Mouse (Mus musculus) left cerebral cortex, adult 18-20 months (tissue): ENCODE results near the gene Mnt. TPM values are rescaled to one million over a fixed set of nuclear protein-coding genes. Genes with fewer than 3 reads are reported as not detected.

Source experiments
- microRNA-seq, 2 experiments: library from miRNA; unstranded; fragments of <30 nt; microRNA quantifications; one replicate each; pipeline ENCODE4 v1.2.0; 2021
- total RNA-seq, 2 experiments: library from RNA; stranded (reverse); gene quantifications; 2 replicates each; pipeline ENCODE4 v1.2.3; 2021

Mnt gene
- total RNA-seq, 2 experiments from 2014 or later, result 35.1 to 36.0 TPM

Small RNA genes lying within 50 kb of the gene (microRNA-seq; reads per million reads assigned to microRNA genes)
- gene Mir6926, result 3.4 to 4.2 reads per million in 2 experiments

Other genes starting within 250 kb of the Mnt start
- 100 to 1,000 TPM; 175 to 181 TPM for gene Rap1gap2, start 220.0 kb upstream of the Mnt start, total RNA-seq
- 10 to 100 TPM; 34.2 to 35.5 TPM for gene Ccdc92b, start 211.3 kb upstream of the Mnt start, total RNA-seq
- 10 to 100 TPM; 69.0 to 71.1 TPM for gene Cluh, start 181.4 kb upstream of the Mnt start, total RNA-seq
- gene Pafah1b1, start 106.2 kb upstream of the Mnt start, total RNA-seq, result 100 to 1,000 TPM; 393 to 415 TPM
- 10 to 100 TPM; 30.4 to 33.5 TPM for gene Mettl16, start 60.1 kb upstream of the Mnt start, total RNA-seq
- gene Sgsm2, start 66.1 kb downstream of the Mnt start, total RNA-seq, result 10 to 100 TPM; 85.2 to 93.8 TPM
- gene Tsr1, start 67.2 kb downstream of the Mnt start, total RNA-seq, result 10 to 100 TPM; 29.9 to 31.1 TPM
- gene Smg6, start 94.9 kb downstream of the Mnt start, total RNA-seq, result 10 to 100 TPM; 30.3 to 31.4 TPM
- 10 to 100 TPM; 78.6 to 83.2 TPM for gene Srr, start 95.0 kb downstream of the Mnt start, total RNA-seq